Mouse (Mus musculus) small intestine, adult 2 months (tissue): ENCODE measurements around the gene Slc6a6. TPM values are rescaled to one million over a fixed set of nuclear protein-coding genes. Genes with fewer than 3 reads are reported as not detected.

Experiments used
- H3K27ac ChIP-seq: fragments of 200-500 bp; 2 replicates; pipeline ENCODE4 v1.5.1; 2012; ENCODE audit warnings: low read depth, low read length, control low read depth, inconsistent platforms; ENCODE audit not compliant: insufficient read depth
- H3K27me3 ChIP-seq: fragments of 200-500 bp; 2 replicates; pipeline ENCODE4 v1.6.1; 2012; ENCODE audit warnings: mild to moderate bottlenecking, moderate library complexity, low read length, inconsistent platforms; ENCODE audit not compliant: control insufficient read depth, insufficient read depth
- H3K36me3 ChIP-seq: fragments of 200-500 bp; 2 replicates; pipeline ENCODE4 v1.6.1; 2012; ENCODE audit warnings: mild to moderate bottlenecking, low read length, control low read depth, inconsistent platforms; ENCODE audit not compliant: control insufficient read depth, insufficient read depth
- H3K4me1 ChIP-seq: fragments of 200-500 bp; 2 replicates; pipeline ENCODE4 v1.6.1; 2012; ENCODE audit warnings: low read length, inconsistent platforms, mixed read lengths; ENCODE audit not compliant: control insufficient read depth, insufficient read depth, insufficient read length
- H3K4me3 ChIP-seq: fragments of 200-500 bp; 2 replicates; pipeline ENCODE4 v1.5.1; 2012; ENCODE audit warnings: low read depth, mild to moderate bottlenecking, control low read depth, inconsistent platforms, low read length, moderate library complexity
- CTCF ChIP-seq: fragments of 200-500 bp; IDR thresholded peaks from 2 replicates; pipeline ENCODE4 v1.5.1; 2012; ENCODE audit warnings: low read depth, mild to moderate bottlenecking, control low read depth, inconsistent platforms, low read length, moderate library complexity, mixed read lengths; ENCODE audit not compliant: insufficient replicate concordance, insufficient read length; ENCODE audit errors: extremely low read depth
- POLR2A ChIP-seq: fragments of 200-500 bp; IDR thresholded peaks from 2 replicates; pipeline ENCODE4 v1.6.1; 2012; ENCODE audit warnings: low read depth, mild to moderate bottlenecking, control low read depth, inconsistent platforms, low read length, moderate library complexity
- WGBS: fragments of 180-500 bp; shearing (Covaris S2); methylation state at CpG from one replicate; pipeline ENCODE4 v1.1.7; 2018; 5-methylcytosine and 5-hydroxymethylcytosine counted together
- polyA plus RNA-seq: library from polyadenylated mRNA; depleted of rRNA; stranded (reverse); fragments of >200 nt; gene quantifications from 2 replicates; pipeline ENCODE4 v1.2.3, GENCODE M21; 2012

Gene Slc6a6
- polyA plus RNA-seq, 1 experiment, result 124 TPM

GRCm38 (mm10) chr6:91684474-91684829 lies 599 bp downstream of the Slc6a6 start:
- peaks cover 31% of the 10 kb centered on the region for H3K4me1 ChIP-seq
- H3K27me3 ChIP-seq, result no peaks in the 10 kb centered on the region
- TF ChIP-seq POLR2A (no peak), CTCF (no peak)
- no peaks in the 10 kb centered on the region for H3K36me3 ChIP-seq
- H3K27ac ChIP-seq, result peak overlapping the region; percentile 99
- under 1% methylated on average over 13 of the region's 13 CpGs for WGBS
- H3K4me3 ChIP-seq, result peak overlapping the region; percentile 100

- no peak for TF ChIP-seq CTCF
- no peak for TF ChIP-seq POLR2A
Observed at GRCm38 (mm10) chr6:91684831-91685532, 1.1 kb downstream of the Slc6a6 start.

DNA sequence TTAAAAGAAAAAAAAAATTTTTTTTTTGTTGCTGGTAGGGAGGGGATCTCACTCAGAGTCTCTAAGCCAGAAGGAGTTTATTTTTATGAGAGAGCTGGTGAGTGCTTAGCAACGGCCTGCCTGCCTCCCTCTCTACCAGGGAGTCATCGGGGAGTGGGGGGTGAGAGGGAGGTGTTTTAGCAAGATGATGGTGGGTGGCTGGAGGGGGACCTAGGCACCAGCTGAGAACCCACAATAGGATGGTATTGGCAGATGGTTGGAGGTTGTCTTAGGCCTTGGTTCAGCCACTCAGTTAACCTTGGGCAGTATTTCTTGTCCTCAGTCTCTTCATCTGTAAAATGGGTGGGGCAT lies 1.7 kb downstream of the Slc6a6 start:
- Histone ChIP-seq H3K36me3 (no peaks in the 10 kb centered on the region), H3K4me3 (peak overlapping the region; percentile 100), H3K27me3 (no peaks in the 10 kb centered on the region), H3K4me1 (peaks cover 34% of the 10 kb centered on the region), H3K27ac (peak overlapping the region; percentile 99)
- TF ChIP-seq CTCF, result no peak
- TF ChIP-seq POLR2A, result no peak
- WGBS, result 12% methylated on average over 2 of the region's 2 CpGs

More at GRCm38 (mm10) chr6:91684831-91685532, 1.1 kb downstream of the Slc6a6 start:
- H3K36me3 ChIP-seq, result no peaks in the 10 kb centered on the region
- 7% methylated on average over 17 of the region's 17 CpGs for WGBS
- H3K4me3 ChIP-seq, result peak overlapping the region; percentile 100
- H3K27ac ChIP-seq, result peak overlapping the region; percentile 99
- H3K4me1 ChIP-seq, result peaks cover 28% of the 10 kb centered on the region
- no peaks in the 10 kb centered on the region for H3K27me3 ChIP-seq

GRCm38 (mm10) chr6:91685896-91686295 lies 2.0 kb downstream of the Slc6a6 start:
- Histone ChIP-seq H3K27ac (peak overlapping the region; percentile 99), H3K4me3 (peak overlapping the region; percentile 100), H3K36me3 (no peaks in the 10 kb centered on the region), H3K4me1 (peaks cover 35% of the 10 kb centered on the region), H3K27me3 (no peaks in the 10 kb centered on the region)
- WGBS, result 32% methylated on average over 7 of the region's 7 CpGs
- TF ChIP-seq POLR2A, result no peak
- TF ChIP-seq CTCF, result no peak

DNA sequence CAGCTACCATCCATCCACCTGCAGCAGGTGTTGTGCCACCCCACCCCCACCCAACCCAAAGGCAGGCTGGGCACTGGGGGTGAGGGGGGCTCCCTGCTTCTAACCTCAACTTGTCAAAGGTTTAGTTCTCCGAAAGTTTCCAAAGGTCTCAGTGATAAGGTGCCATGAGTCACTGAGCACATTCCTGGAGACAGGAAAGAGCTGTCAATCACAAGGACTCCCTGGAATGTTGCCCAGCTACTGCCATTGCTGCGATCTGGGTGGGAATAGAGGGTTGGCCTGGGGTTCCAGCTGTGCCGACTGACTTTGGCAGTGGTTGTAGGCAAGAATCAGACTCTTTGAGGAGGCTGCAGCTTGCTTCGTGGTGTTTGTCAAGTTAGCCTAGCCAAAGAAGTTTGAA lies 2.7 kb downstream of the Slc6a6 start:
- WGBS, result 18% methylated on average over 4 of the region's 4 CpGs
- Histone ChIP-seq H3K4me3 (peak overlapping the region; percentile 100), H3K27ac (peak overlapping the region; percentile 99), H3K27me3 (no peaks in the 10 kb centered on the region), H3K4me1 (peaks cover 42% of the 10 kb centered on the region), H3K36me3 (0 out of 2 replicates have a peak, but pooled peaks cover under 1% of the 10 kb centered on the region)
- TF ChIP-seq CTCF (no peak), POLR2A (no peak)

DNA sequence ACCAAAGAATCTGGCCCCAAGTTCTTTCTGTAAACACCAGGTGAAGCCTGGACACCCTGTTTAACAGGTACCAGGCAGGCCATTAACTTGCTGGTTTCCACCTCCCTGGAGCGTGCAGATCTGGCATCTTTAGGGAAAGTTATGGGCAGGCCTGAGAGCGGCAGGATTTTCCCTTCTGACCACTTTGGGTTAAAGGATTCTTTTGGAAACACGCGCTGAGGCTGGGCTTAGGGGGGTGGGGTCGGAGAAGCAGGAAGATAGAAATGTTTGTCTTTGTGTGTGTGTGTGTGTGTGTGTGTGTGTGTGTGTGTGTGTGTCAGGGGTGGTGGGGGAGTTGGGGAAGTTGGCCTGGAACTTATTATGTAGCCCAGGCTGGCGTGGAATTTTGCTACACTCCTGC lies 4.2 kb downstream of the Slc6a6 start:
- H3K36me3 ChIP-seq, result peaks cover 13% of the 10 kb centered on the region
- H3K27ac ChIP-seq, result no peak overlapping the region
- no peaks in the 10 kb centered on the region for H3K27me3 ChIP-seq
- WGBS, result 25% methylated on average over 6 of the region's 6 CpGs
- H3K4me3 ChIP-seq, result peak overlapping the region; percentile 9; the same call in 1 of the 2 replicates
- H3K4me1 ChIP-seq, result peaks cover 50% of the 10 kb centered on the region
- TF ChIP-seq CTCF (no peak), POLR2A (no peak)

- H3K27ac ChIP-seq, result peak overlapping the region; percentile 71
- TF ChIP-seq POLR2A (no peak), CTCF (no peak)
- H3K27me3 ChIP-seq, result no peaks in the 10 kb centered on the region
- H3K36me3 ChIP-seq, result peaks cover 23% of the 10 kb centered on the region
- H3K4me1 ChIP-seq, result peaks cover 47% of the 10 kb centered on the region
- H3K4me3 ChIP-seq, result no peak overlapping the region
Observed at GRCm38 (mm10) chr6:91689231-91689630, 5.4 kb downstream of the Slc6a6 start.
